ENCODE assay signal across 9 mouse cellular contexts in genomic region chr2:49811871-49812363, GRCm38 (mm10). TPM values are rescaled to one million over a fixed set of nuclear protein-coding genes. Genes with fewer than 3 reads are reported as not detected.
A peak's percentile ranks its signal among the peaks of the same experiment; 100 is the strongest.
DNase-seq lines count a peak whose midpoint lies in the region; TF ChIP-seq lines count a peak whose summit lies in the region.
"Had no signal": no experiment of that assay in that cellular context is flagged by ENCODE, and none has a peak within 500 bp of the region (broad histone marks: within the 10 kb centered on the region; RNA-seq: fewer than 3 reads in every experiment).

No protein-coding gene starts in this region.

- TF ChIP-seq CTCF in cerebellum, adult 2 months (IDR thresholded peaks at IDR 0.05; ENCODE audit: borderline replicate concordance, insufficient read depth, low read depth, low read length): no peak

- no peak overlapping the region for H3K4me3 ChIP-seq in cerebellum, adult 2 months (replicated peaks; ENCODE audit: insufficient read depth, low read depth, low read length)
- H3K4me3 ChIP-seq: midbrain, embryonic 12.5 days had no signal

- no peaks in the 10 kb centered on the region; the same call in 1 of the 2 replicates for H3K27me3 ChIP-seq in cerebellum, adult 2 months (ENCODE audit: control insufficient read depth, insufficient read depth, low read length)
- H3K27me3 ChIP-seq: midbrain, embryonic 12.5 days had no signal

- peaks cover 8% of the 10 kb centered on the region; the same call in 1 of the 2 replicates for H3K4me1 ChIP-seq in cerebellum, adult 2 months (ENCODE audit: control insufficient read depth, insufficient read depth, low read length)
- H3K4me1 ChIP-seq: midbrain, embryonic 12.5 days had no signal

- H3K27ac ChIP-seq in cerebellum, adult 2 months (ENCODE audit: insufficient read depth, low read length): no peak overlapping the region
- H3K27ac ChIP-seq: midbrain, embryonic 12.5 days had no signal

- peak; percentile 41 for DNase-seq in urinary bladder, postnatal 25 days (ENCODE audit: low spot score)
- DNase-seq in urinary bladder, postnatal 10 days (ENCODE audit: low spot score): no peak
- peak; percentile 55 to 73 for DNase-seq in cerebellum, adult 2 months
- DNase-seq in kidney, postnatal 14 days: peak; percentile 69
- DNase-seq in retina, postnatal 1 day: peak; percentile 84
- no peak for DNase-seq in testis, postnatal 10 days (ENCODE audit: low spot score)
- DNase-seq in gastrocnemius, postnatal 10 days: no peak
- DNase-seq in layer of hippocampus, adult 9-10 months (ENCODE audit: low spot score): no peak

- 17% methylated on average over 4 of the region's 4 CpGs for WGBS in cerebellum, adult 2 months

- TF ChIP-seq POLR2A in cerebellum, adult 2 months (IDR thresholded peaks at IDR 0.05; ENCODE audit: borderline replicate concordance, insufficient read depth, low read length): no peak

RNA-seq across cellular contexts. Expression of gene Lypd6b, which starts 24.4 kb away (rescaled TPM):
- 7.5 and 10.7 TPM in 2 replicates for polyA plus RNA-seq in cerebellum, adult 2 months (2012; rRNA removed)
- under 1 TPM in 1 of 2 experiments, not detected in 1; 0.14 TPM for total RNA-seq in gastrocnemius, postnatal 10 days (2021)

Comparison
In these comparisons a context has a peak if more than half of its experiments do, and no peak if none do; other contexts are left out.
1. DNase-seq: peak in urinary bladder, postnatal 25 days (single experiment), cerebellum, adult 2 months (2 of 2), kidney, postnatal 14 days (single experiment) and retina, postnatal 1 day (single experiment); none in urinary bladder, postnatal 10 days (single experiment), testis, postnatal 10 days (single experiment), gastrocnemius, postnatal 10 days (single experiment) and layer of hippocampus, adult 9-10 months (single experiment).